Mouse (Mus musculus) cerebellum, postnatal 10 days (tissue): ENCODE measurements around the gene Mterf1b.
"Not testable (repeated sequence)": the region's sequence is repeated elsewhere in the genome, so short reads cannot be mapped to it uniquely, and the experiment has no call there.

Experiments
- DNase-seq, 2 experiments: peaks; one replicate each; pipeline ENCODE4 v3.0.0; 2021; ENCODE audit warnings: mixed read lengths in 2 of 2

The Mterf1b gene

GRCm38 (mm10) chr5:4191671-4192480, at the start of gene Mterf1b:
Gene Mterf1b, plus strand, starts transcription at chr5:4192367.
- DNase-seq: peak; percentile 20 to 24

GRCm38 (mm10) chr5:4159418-4160071, 32.6 kb upstream of the Mterf1b start:
- not testable (repeated sequence) for DNase-seq

DNA sequence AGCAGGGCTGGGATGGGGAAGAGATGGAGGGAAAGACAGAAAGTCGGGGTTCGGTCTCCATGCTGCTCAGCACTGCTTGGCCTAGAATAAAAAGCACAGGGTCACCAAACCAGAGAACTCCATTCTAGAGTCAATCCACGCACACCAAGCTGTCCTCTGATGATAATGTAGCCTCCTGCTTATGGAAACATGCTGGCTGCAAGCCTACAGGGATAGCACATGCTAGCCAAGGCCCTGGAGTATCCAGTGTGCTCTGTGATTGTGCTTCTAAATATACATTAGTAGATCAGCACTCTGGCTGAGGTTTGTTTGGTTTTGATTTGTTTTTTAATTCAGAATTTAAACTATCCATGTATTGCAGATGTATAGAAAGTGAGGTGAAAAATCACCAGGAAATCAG, 30.6 kb upstream of the Mterf1b start:
- peak; percentile 35 to 63 for DNase-seq

GRCm38 (mm10) chr5:4162461-4162860, 29.7 kb upstream of the Mterf1b start:
- no peak for DNase-seq

GRCm38 (mm10) chr5:4167813-4168529, 24.2 kb upstream of the Mterf1b start:
- DNase-seq: not testable (repeated sequence)

GRCm38 (mm10) chr5:4168530-4168926, 23.6 kb upstream of the Mterf1b start:
- not testable (repeated sequence) for DNase-seq

GRCm38 (mm10) chr5:4176421-4176820, 15.7 kb upstream of the Mterf1b start:
- not testable (repeated sequence) for DNase-seq

DNA sequence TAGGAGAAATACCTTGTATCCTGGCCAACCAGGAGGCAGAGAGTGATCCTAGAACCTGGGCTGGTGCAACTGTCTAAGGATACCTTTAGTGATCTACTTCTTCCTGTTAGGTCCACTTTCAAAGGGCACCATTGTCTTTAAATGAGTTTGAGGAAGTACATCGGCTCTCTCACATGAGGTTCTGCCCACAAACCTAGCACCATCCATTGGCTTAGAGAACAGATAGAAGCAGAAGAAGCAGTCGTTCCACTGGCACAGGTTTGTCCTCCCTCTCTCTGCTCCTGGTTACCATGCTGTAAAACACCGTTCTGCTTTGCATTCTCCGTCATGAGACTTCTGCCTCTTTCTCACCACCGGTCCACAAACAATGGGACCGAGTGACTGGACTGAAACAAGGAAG, 12.8 kb upstream of the Mterf1b start:
- no peak for DNase-seq

- no peak for DNase-seq
These were observed 5.4 kb upstream of the Mterf1b start for GRCm38 (mm10) chr5:4186815-4187214.

DNA sequence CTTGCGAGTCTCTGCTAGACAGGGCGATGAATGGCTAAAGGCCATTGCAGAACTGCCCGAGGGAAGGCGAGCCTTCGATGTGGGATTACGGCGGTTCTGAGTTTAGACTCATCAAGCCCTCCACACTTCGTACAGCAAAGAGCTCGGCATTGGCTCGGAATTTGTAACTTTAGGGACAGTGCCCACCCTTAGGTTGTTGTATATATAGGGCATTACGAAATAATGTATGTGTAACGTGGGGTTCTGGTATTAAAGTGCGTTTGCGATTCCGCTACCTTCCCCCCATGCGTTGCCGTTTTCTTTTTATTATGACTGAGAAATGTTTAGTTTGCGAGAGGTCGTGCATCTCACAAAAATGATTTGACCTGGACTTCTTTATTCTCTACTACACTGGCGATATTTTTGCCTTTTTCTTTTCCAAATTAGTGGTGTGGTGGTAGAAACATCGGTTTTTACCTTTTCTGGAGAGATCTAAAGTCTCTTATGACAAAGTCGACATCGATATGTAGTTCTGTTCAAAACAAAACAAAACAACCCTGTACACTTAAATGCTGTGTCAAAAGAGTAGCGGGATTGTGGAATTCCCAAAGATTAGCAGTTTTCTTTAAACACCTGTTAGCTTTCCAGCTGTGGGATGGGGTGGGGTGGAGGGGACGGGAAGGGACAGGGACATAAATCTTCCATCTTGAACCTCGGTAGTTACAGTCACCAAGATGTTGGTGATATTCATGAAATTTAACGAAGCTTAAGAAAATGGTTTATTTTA, 497 bp downstream of the Mterf1b start:
- DNase-seq: not testable (repeated sequence)

GRCm38 (mm10) chr5:4193247-4193628, 1.1 kb downstream of the Mterf1b start:
- no peak for DNase-seq

DNA sequence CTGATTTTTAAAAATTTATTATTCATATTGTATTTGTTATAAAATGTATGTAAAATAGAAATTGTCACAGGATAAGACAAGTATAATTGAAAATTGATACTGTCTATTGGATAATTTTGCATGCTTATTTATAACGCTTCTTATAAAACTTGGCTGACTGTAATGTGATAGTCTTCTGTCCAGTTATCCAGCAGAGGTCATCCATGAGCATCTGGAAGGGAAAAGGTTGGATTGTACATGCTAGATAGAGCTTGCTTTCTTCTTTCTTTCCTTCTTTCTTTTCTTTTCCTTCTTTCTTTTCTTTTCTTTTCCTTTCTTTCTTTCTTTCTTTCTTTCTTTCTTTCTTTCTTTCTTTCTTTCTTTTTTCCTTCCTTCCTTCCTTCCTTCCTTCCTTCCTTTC, 2.0 kb downstream of the Mterf1b start:
- DNase-seq: no peak

DNA sequence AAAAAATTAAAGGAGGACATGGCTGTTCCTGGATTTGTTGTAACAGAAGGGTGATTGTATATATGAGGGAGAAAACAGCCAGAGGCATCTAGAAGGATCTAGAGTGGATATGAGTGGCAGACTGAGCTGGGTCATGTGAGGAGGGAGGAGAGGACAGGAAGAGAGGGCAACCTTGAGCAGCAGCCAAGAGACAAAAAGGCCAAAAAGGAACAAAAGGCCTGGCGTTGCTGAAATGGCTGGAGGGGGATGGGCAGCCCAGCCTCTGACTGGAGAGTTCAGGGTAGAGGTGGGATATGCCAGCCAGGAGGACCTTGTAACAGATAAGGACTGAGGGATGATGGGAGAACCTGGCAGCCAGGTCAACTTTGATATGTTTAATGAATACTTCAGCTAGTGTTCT, 2.9 kb downstream of the Mterf1b start:
- DNase-seq: peak; percentile 21

DNA sequence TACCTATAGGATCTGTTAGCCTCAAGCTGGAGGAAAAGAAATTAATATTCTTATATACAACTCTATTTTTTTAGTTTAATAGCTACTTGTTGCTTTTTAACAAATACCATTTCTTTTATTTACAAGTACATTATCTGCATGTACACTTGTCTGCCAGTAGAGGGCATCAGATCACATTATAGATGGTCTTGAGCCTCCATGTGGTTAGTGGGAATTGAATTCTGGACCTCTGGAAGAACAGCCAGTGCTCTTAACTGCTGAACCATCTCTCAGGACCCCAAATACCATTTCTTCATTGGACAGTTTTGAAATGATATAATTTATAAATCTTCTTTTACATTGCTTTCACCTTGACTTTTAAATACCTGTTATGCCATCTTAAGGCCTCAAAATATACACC, 9.2 kb downstream of the Mterf1b start:
- peak in 1 of 2 experiments; percentile 34 for DNase-seq

DNA sequence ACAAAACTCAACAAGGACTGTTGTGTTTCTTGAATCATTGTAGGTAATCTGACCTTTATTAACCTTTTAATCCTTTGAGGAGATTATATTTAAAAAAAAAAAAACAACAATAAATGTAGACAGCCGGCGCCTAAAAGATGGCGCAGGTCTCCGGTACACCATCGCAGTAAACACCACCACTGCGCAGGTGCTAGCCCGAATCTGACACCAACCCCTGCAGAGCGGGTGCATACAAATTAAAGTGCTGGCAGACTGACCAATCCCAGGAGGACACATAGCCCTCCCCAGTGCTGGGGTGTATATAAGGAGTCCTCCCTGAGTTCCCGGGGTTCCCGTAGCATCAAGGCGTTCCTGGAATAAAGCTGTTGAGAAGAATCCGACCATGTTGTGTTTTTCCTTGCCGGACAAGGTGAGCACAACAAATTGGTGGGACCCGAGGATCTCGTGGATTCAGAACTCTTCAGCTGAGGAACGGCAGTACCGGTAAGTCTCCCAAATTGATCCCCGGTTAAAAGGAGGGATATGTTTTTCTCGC, 10.2 kb downstream of the Mterf1b start:
- DNase-seq: not testable (repeated sequence)

DNA sequence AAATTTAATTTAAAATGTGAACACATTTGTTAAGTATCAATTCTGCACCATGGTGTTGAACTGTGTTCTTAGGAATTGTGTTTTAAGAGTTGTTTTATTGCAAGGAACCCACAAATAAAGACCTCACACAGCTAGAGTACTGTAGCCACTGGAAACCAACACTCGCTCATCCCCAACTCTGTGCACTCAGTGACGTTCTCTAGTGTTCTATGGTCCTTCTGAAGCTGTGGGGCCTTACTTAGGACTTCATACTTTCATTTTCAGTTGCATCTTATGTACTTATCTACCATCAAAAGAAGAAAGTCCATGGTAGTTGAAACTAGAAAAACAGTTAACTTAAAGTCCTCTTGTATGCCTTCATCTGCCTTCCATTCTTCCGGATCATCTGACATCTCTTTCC, 17.9 kb downstream of the Mterf1b start:
- DNase-seq: not testable (repeated sequence)

- no peak for DNase-seq
These were observed 29.1 kb downstream of the Mterf1b start for GRCm38 (mm10) chr5:4221309-4221708.

- DNase-seq: no peak
These were observed 29.9 kb downstream of the Mterf1b start for GRCm38 (mm10) chr5:4221981-4222623.

- no peak for DNase-seq
These were observed 40.0 kb downstream of the Mterf1b start for GRCm38 (mm10) chr5:4232163-4232562.

DNA sequence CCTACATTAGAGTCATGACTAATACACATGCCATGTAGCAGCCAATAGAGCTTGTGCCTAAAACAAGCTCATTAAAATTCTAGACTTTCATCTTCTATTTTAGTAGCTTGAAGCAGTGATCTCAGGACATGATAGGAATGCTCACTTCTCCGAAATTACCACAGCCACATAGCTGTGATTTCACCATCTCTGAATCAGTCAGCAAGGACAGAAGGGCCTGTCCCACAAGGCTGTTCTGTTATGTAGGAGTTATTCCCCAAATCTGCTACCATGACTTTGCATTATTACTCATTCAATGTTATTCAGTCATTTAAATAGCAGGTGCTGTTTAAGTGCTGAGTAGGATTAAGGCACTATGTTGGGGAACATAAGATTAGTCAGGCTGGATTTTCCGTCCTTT, 42.3 kb downstream of the Mterf1b start:
- DNase-seq: no peak

GRCm38 (mm10) chr5:4240120-4240519, 48.0 kb downstream of the Mterf1b start:
- DNase-seq: no peak

DNA sequence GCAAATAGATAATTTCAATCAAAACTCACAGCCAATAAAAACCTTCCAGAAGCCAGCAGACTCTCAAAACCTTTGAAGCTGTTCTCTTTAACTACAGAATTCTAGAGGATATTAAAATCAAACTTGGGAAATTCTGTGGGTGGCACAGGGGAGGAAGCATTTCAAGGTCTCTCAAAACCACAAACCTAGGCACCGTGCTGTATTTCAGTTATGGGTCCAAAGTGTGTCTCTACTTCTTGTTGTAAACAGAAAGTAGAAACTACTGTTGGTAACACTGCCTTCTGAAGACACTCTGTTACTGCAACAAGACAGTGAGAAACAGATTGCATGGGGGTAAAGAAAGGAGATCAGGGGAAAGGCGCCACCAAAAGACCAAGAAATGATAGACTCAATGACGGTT, 52.8 kb downstream of the Mterf1b start:
- DNase-seq: no peak
